Mouse (Mus musculus): Measurements from ENCODE around the gene Tas2r124. TPM values are rescaled to one million over a fixed set of nuclear protein-coding genes. Genes with fewer than 3 reads are reported as not detected.

Gene Tas2r124
- not detected for polyA plus RNA-seq (2017; shearing (Covaris generic))

GRCm38 (mm10) chr6:132754430-132754829 is at the start of gene Tas2r124:
TSS of gene Tas2r124 (plus strand) at chr6:132754730.

GRCm38 (mm10) chr6:132711828-132712227 is 42.7 kb upstream of the Tas2r124 start, which contains the start of gene Tas2r122:
TSS of gene Tas2r122 (minus strand) at chr6:132711928.

DNA sequence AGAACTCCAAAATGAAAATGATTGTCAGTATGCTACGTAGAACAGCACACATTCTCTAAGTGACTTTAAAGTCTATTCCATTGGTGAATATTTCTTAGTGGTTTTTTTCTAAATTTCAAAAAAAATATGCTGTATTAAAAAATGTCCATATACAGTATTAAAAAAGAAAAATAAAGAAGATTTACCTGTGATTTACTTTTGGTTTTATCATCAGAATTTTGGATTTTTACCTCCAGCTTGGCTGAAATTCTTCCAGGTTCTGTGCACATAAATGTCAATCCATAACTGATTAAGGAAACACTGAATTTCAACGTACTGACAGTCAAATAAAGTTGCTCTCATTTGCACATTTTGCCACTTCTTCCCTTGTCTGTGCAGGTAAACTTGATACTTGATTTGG is 16.6 kb upstream of the Tas2r124 start, which contains the start of gene Tas2r115:
Tas2r115 (minus strand) TSS at position 101 of the 400 bp plus-strand sequence.

DNA sequence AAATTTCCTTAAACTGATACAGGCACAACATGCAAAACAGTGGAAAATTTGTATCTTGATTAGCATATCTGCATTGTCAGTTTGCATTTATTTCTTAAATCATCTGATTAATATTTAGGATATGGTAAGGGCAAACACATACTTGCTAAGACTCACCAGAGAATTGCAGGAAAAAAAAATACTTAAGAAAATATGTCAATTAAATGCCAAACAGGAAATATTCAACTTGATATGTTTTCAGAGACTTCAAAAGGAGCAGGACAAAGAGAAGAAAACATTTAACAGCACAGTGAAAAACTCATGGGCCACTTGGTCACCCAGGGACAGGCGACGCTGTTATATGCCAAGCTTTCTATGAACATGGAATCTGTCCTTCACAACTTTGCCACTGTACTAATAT is 7.3 kb downstream of the Tas2r124 start, which contains the start of gene Tas2r102:
Tas2r102 (plus strand) TSS at position 301 of the 400 bp plus-strand sequence.

DNA sequence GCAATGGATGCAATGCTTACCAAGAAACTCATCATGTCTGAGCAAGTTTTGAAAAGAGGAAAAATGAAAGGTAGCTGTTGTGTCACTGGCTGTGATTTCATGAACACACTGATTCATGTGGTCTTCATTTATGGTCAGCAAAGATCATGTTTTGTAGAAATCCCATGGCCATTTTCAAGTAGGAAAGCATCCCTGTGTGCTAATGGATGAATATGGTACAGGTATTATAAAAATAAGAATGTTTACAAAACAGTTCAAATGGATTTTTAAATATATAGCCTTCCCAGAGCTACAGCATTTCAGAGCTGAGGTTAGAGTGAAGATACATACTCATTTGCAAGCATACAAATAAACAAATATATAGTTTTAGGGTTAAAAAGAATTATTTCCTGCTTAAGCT is 23.5 kb downstream of the Tas2r124 start, which contains the start of gene Tas2r136:
Tas2r136 (minus strand) TSS at position 101 of the 400 bp plus-strand sequence.

DNA sequence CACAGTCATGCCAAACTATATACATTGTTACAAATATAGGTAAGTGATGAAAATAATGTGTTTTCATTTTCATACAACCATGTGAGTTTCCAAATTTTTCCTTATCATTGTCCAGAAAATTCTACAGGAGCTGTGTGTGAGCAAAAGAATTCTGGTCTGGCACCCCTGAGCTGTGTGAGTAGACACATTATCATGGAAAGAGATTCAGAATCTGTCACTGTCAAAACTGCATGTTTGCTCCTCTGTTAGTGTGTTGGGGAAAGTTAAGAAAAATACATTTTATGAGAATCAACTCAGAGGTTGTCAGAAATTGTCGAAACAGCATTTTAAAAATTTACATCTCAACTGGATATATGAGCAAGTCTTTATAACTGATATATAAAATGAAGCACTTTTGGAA is 48.0 kb downstream of the Tas2r124 start, which contains the start of gene Tas2r117:
Tas2r117 (plus strand) TSS at position 301 of the 400 bp plus-strand sequence.

Other genes starting within 250 kb of the Tas2r124 start
- not detected for gene Prh1, start 184.9 kb upstream of the Tas2r124 start, polyA plus RNA-seq (2017; shearing (Covaris generic))
- gene Prp2, start 158.8 kb upstream of the Tas2r124 start, polyA plus RNA-seq (2017; shearing (Covaris generic)), result not detected
- gene A630073D07Rik, start 103.2 kb upstream of the Tas2r124 start, polyA plus RNA-seq (2017; shearing (Covaris generic)), result not detected
- gene Tas2r120, start 97.8 kb upstream of the Tas2r124 start, polyA plus RNA-seq (2017; shearing (Covaris generic)), result not detected
- gene Tas2r121, start 53.7 kb upstream of the Tas2r124 start, polyA plus RNA-seq (2017; shearing (Covaris generic)), result not detected
- gene Tas2r122, start 42.8 kb upstream of the Tas2r124 start, polyA plus RNA-seq (2017; shearing (Covaris generic)), result not detected
- not detected for gene Tas2r115, start 16.7 kb upstream of the Tas2r124 start, polyA plus RNA-seq (2017; shearing (Covaris generic))
- not detected for gene Tas2r102, start 7.4 kb downstream of the Tas2r124 start, polyA plus RNA-seq (2017; shearing (Covaris generic))
- not detected for gene Tas2r136, start 23.4 kb downstream of the Tas2r124 start, polyA plus RNA-seq (2017; shearing (Covaris generic))
- not detected for gene Tas2r117, start 48.1 kb downstream of the Tas2r124 start, polyA plus RNA-seq (2017; shearing (Covaris generic))
- not detected for gene Tas2r123, start 92.4 kb downstream of the Tas2r124 start, polyA plus RNA-seq (2017; shearing (Covaris generic))
- gene Tas2r116, start 100.7 kb downstream of the Tas2r124 start, polyA plus RNA-seq (2017; shearing (Covaris generic)), result not detected
- not detected for gene Tas2r110, start 113.3 kb downstream of the Tas2r124 start, polyA plus RNA-seq (2017; shearing (Covaris generic))
- not detected for gene Tas2r113, start 138.3 kb downstream of the Tas2r124 start, polyA plus RNA-seq (2017; shearing (Covaris generic))
- not detected for gene Tas2r125, start 154.9 kb downstream of the Tas2r124 start, polyA plus RNA-seq (2017; shearing (Covaris generic))
- gene Tas2r129, start 196.4 kb downstream of the Tas2r124 start, polyA plus RNA-seq (2017; shearing (Covaris generic)), result not detected
- gene Tas2r131, start 203.2 kb downstream of the Tas2r124 start, polyA plus RNA-seq (2017; shearing (Covaris generic)), result not detected
- gene Tas2r109, start 226.2 kb downstream of the Tas2r124 start, polyA plus RNA-seq (2017; shearing (Covaris generic)), result not detected